Mouse (Mus musculus): ENCODE measurements around the gene Cldn19.

DNA sequence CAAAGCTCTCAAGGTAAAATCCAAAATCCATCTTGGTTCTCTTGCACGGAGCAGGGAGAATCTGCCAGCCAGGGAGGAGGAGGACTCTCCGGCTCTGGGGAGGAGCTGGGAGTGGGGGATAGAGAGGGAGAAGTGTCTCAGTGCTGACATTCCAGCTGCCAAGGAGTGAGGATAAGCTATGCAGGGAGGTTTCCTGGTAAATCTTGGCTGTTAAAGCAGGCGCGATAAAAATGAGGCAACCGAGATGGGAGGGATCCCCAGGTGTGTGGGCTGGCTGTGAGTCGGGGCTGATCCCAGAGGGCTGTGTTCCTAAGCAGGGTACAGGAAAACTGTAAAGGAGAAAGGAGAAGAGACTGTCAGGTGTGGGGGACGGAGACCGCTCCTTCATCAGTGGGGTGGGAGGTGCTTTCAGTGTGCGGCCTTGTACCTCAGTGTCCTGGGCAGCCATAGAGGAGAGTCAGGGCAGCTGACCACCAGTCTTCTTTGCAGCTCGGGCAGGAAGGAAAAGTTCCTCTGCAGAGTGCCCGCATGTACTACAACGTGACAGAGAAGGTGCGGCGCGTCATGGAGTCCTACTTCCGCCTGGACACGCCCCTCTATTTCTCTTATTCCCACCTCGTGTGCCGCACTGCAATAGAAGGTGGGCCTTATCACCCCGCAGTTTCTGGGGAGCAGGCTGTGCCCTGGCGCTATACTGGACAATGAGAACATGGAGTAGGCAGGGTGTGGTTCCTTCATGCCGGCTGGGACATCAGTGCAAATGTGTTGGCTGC, 10.6 kb upstream of the Cldn19 start:
- TF ChIP-seq CTCF (IDR thresholded peaks at IDR 0.05; ENCODE audit: control insufficient read depth, insufficient read depth, insufficient read length) (no peak), MAX (IDR thresholded peaks at IDR 0.05) (no peak), MYOD1 (IDR thresholded peaks at IDR 0.05; ENCODE audit: control insufficient read depth, insufficient read length, low read depth) (no peak), MYOG (IDR thresholded peaks at IDR 0.05; ENCODE audit: control insufficient read depth, extremely low read depth, insufficient read length) (no peak)

Measured in C2C12 (cell line).